Mouse (Mus musculus): ENCODE measurements around the gene Ahdc1.
A peak's percentile ranks its signal among the peaks of the same experiment; 100 is the strongest.
"Not testable (repeated sequence)": the region's sequence is repeated elsewhere in the genome, so short reads cannot be mapped to it uniquely, and the experiment has no call there.

The Ahdc1 gene

DNA sequence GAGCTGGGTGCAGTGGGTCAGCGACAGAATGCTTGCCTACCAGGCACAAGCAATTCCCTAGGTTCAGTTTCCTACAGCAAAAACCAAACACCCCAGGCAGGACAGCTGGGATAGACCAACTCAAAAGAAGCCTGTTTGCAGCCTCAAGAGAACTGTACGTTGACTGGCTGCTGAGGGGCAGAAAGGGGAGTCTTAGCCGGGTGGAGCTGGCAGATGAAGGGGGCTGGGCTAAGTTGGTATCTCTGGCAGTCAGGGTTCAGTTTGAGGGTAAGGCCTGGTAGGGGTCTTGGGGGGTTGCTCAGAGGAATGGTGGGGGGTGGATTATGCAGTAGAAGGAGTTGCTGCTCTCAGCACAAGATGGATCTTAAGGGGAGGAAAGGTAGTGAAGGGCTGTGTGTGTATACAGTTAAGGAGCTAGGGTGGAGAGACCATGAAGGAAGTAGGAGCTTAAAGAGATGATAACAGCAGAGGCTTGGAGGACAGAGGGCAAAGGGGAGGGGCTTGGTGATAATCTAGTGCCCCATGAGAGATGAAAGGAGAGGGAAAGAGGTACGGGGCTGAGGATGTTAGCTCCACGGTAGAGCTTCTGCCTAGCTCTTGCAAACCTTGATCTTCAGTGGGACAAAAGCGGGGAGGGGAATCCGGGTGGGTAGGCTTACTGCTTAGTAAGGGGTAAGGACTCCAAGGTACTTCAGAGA, 68.5 kb downstream of the Ahdc1 start:
- no peak for DNase-seq (ENCODE audit: low spot score in 2 of 2)

DNA sequence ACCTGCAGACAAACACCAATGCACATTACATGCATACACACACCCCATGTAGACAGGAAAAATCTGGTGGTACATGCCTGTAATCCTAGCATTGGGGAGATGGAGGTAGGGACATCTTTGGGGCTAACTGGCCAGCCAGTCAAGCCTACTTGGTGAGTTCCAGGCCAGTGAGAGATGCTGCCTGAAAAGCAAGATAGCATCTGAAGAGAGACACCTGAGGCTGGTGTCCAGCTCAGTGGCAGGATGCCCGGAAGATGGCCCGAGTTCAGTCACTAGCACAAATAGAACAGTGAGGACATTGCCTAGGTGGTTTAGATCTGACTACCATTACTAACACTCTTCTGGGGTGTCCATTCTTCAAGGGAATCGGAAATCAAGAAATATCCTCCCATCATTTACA, 69.8 kb downstream of the Ahdc1 start:
- DNase-seq (ENCODE audit: low spot score in 2 of 2): no peak

DNA sequence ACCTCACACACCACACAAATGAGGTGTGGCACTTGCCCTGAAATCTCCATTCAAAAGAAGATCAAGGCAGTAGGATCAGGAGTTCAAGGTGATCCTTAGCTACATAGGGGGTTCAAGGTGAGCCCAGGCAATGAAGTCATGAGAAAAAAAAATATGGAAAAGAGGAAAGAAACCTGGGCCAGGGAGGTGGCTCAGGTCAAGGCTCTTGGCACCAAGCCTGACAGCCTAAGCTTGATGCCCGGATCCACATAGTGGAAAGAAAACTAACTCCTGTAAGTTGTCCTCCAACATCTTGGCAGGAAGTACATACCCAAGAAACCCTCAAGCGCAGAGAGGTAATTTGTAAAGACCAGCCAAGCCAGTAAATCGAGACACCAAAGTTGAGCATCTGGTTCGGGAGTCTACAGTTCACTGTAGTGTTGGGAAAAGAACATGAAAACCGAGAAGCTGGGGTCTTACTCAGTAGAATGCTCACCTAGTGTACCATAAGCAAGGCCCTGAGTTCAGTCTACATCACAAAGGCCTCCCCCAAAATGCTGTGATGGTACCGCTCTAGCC, 71.2 kb downstream of the Ahdc1 start:
- no peak for DNase-seq (ENCODE audit: low spot score in 2 of 2)

DNA sequence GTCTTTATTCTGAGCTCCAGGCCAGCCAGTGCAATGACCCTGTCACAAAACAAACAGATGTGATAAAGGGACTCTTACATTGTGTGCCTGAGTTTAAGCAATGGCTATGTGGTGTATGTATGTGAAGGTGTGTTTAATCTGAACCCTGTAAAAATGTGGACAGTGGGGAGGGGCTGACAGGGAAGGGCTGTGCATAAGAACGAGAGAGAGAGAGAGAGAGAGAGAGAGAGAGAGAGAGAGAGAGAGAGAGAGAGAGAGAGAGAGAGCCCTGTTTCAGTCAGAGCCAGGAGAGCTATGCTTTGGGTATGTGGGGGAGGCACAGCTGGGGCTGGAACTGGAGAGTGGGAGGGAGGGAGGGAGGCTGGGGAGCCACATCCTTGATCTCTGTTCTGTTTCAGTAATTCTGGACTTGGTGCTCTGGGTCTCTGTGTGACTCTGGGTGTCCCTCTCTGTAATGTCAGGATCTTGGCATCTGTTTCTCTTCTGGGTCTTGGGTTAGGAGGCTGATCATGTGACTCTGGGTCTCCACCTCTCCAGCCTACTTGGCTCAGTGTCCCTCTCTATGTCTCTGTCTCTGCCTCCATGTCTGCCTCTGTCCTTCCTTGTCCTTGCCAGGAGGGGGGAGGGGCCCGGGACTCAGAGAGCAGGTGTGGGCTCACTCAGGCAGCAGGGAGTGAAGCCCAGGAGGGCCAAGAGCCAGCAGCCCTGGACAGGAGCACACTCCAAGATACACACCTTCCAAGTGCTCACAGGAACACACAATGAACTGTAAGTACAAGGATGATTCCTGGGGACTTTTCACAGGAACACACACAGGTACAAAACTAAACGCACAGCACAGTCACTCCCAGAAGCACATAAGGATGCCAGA, 73.2 kb downstream of the Ahdc1 start:
- no peak for DNase-seq (ENCODE audit: low spot score in 2 of 2)

DNA sequence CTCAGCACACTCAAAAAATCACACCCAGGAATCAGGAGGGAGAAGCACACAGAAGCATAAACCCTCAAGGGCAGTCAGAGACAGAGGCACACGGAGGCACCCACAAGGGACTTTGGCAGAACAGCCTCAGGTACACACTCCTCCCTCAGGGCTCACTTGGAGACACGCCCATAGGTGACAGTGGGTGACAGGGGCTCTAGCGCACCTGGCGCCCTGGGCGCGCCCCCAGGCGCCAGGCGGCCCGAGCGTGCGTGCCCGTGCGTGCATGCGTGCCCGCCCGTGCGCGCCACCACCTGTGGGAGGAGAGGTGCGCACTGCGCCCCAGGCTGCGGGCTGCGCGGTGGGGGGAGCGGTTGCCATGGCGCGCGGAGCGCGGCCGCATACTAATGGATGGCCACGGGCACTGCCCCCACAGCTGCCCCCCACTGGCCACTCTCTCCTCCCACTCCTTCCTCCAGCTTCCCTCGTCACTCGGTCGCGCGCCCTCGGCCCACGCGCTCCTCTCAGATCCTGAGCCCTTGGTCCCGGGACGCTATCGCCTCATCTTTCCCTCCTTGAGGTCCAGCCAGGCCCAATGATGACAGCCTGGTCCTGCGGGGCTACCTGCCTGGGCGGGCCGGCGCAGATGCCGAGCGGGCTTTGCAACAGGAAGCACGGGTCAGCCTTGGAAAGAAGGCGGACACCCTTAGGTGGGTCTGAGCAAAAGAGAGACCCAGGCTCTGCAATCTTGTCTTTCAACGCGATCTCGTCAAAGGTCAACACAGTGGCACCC, 74.1 kb downstream of the Ahdc1 start:
- DNase-seq (ENCODE audit: low spot score in 2 of 2): peak; percentile 40 to 42

DNA sequence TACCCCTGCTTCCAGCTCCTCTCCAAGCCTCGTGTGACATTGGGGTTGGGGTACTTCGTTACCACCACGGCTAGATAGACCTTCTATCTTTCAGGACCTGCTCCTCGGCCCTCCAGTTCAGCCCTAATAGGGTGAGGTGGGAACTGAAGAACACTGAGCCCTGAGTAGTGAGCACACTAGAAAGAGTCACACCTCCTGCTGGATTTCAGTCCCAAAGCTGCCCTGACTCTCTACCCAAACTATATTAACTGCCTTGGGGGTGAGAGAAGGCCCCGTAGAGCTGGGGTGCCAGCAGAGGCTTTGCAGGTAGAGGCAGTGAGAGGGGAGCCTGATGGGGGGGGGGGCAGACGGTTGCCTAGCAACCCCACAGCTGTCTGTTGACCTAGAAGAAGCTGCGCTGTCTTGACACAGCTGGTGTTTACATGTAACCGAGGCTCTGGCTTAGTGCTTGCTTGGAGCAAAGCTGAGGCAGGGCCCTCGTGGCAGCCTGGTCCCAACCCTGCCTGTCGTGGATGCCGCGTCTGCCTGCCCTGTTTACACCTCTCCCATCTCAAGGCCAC, 74.8 kb downstream of the Ahdc1 start:
- DNase-seq (ENCODE audit: low spot score in 2 of 2): no peak

DNA sequence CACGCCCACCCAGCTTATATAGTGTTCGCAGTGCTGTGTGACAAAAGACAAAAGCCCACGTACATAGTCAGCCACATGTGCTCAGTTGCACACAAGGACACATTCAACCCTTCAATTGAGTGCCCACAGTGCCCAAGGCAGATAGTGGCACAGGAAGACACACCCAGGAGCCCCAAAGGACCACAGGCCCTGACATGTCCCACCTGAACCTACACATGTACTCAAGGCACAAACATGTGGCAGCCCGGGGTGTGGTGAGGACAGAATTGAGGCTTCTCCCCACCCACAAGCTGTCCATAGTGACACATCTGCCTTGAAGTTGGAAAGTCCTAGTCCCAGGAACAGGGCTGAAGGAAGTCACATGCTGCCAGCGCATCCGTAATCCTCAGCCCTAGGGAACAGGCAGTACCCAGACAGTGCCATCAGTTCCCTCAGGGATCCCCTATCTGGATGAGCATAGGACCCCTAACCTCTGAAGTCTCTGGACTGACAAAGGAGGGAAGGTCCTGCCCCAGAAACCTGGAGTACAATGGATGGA, 76.2 kb downstream of the Ahdc1 start:
- no peak for DNase-seq (ENCODE audit: low spot score in 2 of 2)

DNA sequence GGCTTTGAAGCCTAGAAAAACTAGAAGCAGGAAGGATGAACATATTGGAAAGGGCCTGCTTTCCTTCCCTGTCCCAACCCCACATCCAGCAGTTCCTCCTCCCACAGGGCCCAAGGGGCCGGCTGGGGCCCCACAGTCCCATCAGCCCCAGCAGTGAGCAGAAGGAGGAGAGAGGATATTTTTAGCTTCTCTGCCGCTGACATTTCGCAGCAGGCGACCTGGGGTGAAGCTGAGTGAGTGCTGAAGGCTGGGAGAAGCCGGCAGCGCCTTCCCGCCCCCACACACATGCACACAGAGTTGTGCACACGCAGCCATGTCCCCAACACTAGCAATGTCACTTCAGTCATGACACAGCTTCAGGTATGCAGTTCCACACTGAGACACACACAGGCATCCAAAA, 76.8 kb downstream of the Ahdc1 start:
- no peak for DNase-seq (ENCODE audit: low spot score in 2 of 2)

DNA sequence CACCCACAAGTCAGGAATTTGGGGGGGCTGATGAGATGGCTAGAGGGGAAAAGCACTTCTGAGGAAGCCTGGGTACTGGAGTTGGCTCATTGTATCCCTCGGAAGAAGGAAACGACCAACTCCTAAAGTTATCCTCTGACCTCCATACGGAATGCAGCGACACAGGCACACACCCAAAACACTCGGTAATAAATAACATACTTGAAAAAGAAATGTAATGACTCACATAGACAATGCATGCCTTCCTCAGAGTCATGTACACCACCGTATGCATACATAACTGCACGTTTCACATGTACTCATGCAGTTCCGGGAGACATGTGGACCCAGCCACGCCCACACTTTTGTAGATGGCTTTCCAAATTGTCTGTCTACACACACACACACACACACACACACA, 78.3 kb downstream of the Ahdc1 start:
- no peak for DNase-seq (ENCODE audit: low spot score in 2 of 2)

DNA sequence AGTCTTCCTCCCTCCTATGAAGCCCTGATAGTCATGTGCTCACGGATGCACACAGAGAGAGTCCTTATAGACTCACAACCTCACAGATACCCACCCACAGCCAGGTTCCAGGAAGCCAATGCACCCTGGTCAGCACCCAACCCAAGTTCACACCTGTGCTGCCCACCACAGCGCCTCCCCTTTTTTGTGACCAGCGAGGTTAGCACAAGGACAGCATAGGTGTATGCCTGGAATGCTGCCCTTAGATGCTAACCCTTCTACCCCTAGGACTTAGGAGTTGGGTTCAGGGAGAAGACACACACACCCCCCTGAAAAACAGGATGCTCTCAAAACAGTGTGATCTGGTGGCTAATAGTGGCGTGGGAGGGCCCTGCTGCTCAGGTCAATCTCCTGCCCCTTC, 78.7 kb downstream of the Ahdc1 start:
- no peak for DNase-seq (ENCODE audit: low spot score in 2 of 2)

DNA sequence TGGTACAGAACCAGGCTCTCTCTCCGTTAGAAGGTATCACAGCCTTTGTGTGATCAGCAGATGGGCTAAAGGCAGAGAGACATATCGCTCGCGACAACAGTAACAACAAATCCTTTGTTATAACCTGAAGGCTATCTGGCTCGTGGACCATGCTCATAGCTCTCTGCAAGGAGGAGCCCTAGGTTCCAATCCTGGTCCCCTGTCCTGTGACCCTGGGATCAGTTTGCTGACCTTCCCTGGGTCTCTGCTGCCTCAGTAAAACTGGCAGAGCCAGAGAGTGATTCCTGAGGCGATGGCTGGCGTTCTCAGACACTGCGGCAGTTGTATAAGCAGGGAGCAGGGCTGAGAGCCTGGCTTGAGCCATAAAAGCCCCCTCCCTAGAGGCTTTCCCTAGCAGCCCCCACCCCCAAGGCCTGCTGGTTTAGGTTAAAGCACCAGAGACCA, 79.2 kb downstream of the Ahdc1 start:
- no peak for DNase-seq (ENCODE audit: low spot score in 2 of 2)

DNA sequence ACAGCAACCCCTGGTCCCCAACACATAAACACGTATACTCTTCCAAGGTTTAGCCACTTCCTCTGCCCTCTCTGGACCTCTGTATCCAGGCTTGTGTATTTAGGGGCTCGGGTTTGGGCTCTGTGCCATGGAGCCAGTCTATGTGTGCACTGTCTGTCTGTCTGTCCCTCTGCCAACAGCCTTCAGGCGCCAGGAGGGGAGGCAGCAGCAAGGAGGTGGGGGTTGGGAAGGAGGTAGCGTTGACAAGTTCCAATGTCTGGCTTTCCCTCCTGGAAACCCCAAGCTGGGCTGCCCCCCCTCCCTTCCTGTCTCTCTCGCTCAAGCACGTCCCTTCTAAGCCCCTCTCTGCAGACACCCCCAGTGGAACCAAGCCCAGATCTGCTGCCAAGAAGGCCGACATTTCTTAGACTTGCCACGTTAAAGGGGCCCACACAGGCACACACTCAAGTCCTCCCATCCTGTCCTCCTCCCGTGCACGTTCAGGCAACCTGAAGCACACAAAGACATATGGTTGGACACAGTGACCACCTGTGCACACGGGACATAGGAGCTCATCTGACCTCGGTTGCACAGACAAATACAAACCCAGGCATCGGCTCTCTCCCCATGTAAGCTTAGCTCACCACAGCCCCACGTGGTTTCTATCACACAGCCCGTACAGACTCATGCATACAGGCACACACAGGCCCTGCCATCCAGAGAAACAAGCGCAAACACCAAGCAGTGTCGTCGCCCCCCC, 79.8 kb downstream of the Ahdc1 start:
- DNase-seq (ENCODE audit: low spot score in 2 of 2): no peak

DNA sequence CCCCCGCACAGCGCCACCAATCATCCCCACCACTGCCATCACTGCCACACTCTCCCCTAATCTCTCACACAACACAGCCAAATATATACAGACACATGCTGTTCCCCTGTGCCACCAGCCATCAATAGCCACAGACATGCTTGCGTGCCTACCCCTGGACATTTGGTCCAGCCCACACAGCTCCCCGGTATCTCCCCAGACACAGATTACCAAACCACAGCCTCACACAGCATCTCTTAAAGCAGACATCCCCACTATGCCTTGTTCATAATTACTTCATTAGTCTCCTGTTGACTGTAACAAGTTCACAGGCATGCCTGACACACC, 80.4 kb downstream of the Ahdc1 start:
- no peak for DNase-seq (ENCODE audit: low spot score in 2 of 2)

DNA sequence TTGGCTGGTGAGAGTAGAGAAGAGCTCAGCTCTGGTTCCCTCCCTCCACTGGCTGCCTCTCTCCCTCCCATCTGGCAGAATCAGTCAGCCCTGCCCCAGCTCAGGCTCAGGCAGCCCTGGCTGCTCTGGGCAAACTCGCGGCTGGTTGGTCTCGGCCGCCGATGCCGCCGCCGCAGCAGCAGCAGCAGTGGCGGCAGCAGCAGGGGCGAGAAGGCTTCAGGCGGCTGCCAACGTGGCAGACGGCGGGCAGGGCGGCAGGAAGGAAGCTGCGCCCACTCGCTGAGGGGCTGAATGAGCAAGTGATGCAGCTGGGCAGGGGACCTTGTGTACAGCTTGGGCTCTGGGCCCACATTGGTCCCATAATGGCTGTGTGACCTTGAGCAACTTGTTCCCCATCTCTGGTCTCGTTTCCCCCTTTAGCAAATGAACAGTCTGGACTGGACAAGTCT, 81.4 kb downstream of the Ahdc1 start:
- peak; percentile 82 to 86 for DNase-seq (ENCODE audit: low spot score in 2 of 2)

DNA sequence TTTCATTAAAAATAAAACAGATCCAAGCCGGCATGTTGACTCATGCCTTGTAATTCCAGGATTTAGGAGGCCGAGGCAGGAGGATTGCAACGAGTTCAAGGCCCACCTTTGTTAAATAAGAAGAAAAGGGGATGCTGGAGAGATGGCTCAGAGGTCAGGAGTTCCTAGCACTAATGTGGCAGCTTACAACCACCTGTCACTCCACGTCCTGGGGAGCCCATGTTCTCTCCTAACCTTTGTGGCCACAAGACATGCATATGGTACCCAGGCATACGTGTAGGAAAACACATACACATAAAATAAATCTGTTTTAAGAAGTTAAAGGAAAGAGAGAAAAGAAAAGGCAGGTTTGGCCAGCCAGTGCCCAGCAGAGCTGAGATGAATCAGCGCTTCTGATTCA, 82.0 kb downstream of the Ahdc1 start:
- DNase-seq (ENCODE audit: low spot score in 2 of 2): no peak

DNA sequence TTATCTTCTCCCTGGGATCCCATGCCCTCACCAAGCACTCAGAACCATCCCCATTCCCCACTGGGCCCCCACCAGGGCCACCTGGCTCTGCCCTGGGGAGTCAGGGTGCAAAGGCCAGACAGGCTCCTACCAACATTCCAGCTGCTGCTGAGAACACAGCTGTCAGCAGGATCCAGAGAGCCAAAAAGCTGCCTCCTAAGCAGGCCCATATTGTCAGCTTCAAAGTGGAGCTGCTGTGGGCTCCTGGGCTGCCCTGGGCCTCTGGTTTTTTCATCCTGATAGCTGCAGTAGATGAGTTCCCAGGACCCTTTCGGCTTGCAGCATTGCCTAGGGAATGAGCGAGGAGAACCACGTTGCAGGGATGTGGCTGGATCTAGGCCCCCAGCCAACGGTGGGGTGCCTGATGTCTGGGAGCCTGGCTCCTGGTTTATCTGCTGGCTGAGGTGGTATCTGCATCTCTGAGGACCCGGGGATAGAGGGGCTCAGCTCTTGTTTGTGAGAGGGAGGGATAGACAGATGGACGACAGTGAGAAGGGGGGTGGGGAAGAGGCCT, 82.5 kb downstream of the Ahdc1 start:
- DNase-seq (ENCODE audit: low spot score in 2 of 2): no peak

DNA sequence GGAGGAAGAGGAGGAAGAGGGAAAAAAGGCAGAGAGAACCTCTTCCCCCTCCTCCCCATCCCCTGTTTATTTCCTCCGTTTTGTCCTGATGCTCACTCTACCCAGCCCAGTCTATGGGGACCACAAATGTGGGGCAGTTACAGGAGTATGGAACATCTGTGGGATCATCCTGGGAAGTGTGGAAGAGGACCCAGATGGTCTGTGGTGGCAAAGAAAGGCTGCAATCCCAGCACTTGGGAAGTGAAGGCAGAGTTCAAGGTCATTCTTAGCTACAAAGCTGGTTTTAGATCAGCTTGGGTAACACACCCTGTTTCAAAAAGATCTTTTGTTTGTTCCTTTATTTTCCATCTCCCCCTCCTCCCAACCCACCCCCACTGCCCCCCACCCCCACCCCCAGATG, 83.2 kb downstream of the Ahdc1 start:
- no peak for DNase-seq (ENCODE audit: low spot score in 2 of 2)

DNA sequence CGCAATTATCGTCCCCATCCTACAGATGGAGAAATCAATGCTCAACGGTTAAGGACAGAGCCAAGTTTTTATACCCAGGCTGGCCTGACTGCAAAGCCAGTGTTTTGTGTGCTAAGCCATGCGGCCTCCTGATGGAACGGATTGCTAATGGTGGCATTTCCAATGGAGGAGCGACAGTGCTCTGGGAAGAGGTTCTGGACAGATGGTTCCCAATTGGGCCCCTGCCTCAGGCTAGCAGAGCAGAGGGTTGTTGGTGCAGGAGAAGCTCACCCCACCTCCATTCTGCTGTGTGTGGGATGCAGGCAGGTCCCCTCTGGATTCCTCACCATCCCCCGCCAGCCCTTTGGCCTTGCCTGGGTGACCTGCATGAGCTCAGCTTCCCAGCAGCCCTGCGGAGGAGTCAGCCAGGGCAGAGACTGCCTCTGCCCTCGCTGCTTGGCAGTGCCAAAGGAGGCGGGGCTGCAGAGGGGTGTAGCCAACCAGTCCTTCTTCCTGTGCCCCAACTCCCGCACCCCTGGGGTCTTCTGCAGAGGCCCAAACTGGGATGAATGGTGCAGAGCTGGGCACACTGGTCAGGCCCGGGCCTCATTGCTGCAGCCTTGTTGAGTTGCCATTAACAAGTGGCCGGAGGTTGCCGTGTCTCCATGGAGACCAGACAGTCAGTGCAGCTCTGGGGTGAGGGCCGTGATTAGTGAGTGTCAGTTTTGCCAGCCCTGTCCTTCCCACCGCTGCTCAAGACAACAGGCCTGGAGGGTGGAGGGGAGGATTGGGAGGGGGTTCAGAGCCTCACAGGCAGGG, 84.1 kb downstream of the Ahdc1 start:
- DNase-seq (ENCODE audit: low spot score in 2 of 2): peak; percentile 65 to 66

DNA sequence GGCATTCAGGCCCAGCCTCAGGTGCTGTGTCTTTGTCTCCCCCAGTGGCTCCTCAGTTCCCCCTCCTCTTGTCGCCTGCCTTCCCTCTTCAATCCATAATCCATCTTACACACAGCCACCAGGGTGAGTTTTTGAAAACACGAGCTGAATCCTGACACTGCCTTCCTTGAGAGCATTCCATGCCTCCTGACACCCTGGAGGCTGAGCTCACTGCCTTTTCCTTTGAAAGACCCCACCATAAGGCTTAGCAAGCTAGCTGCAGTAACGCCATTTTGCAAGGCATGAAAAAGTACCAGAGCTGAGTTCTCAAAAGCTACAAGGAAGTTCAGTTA, 84.6 kb downstream of the Ahdc1 start:
- not testable (repeated sequence) for DNase-seq (ENCODE audit: low spot score in 2 of 2)

DNA sequence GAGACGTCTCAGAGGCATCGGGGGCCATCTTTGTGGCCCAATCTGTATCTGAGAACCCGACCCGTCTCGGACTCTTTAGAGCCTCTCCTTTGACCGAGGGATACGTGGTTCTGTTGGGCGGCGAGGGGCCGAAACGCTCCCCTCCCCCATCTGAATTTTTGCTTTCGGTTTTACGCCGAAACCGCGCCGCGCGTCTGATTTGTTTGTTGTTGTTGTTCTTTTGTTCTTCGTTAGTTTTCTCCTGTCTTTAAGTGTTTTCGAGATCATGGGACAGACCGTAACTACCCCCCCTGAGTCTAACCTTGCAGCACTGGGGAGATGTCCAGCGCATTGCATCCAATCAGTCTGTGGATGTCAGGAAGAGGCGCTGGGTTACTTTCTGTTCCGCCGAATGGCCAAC, 85.6 kb downstream of the Ahdc1 start:
- DNase-seq (ENCODE audit: low spot score in 2 of 2): not testable (repeated sequence)

Data from spleen, postnatal 36 days (tissue).